ENCODE assay signal across 29 mouse cellular contexts in the genomic region with DNA sequence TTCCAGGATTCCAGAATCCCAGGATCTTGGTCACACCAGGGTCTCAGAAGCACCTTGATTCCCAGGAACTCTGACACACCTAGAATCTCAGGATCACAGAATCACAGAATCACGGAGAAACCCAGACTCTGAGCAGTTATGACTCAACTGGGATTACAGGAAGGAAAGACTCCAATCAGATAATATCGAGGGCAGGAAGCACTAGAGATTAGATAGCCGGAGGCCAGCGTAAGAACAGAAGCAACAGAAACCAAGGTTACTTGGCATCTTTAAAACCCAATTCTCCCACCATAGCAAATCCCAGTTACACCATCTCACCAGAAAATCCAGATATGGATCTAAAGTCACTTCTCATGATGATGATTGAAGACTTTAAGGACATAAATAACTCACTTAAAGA.
"Had no signal": no experiment of that assay in that cellular context is flagged by ENCODE, and none has a peak within 500 bp of the region (broad histone marks: within the 10 kb centered on the region; RNA-seq: fewer than 3 reads in every experiment).

No protein-coding gene starts in this region.

- H3K27me3 ChIP-seq: heart, embryonic 13.5 days; heart, embryonic 15.5 days; hindbrain, embryonic 12.5 days; kidney, embryonic 15.5 days; limb, embryonic 12.5 days; liver, embryonic 13.5 days; liver, embryonic 15.5 days had no signal

- H3K36me3 ChIP-seq: heart, embryonic 13.5 days; heart, embryonic 15.5 days; hindbrain, embryonic 12.5 days; kidney, embryonic 15.5 days; limb, embryonic 10.5 days; limb, embryonic 12.5 days; liver, embryonic 13.5 days; liver, embryonic 15.5 days had no signal

- H3K4me1 ChIP-seq: hindbrain, embryonic 12.5 days; kidney, embryonic 15.5 days; limb, embryonic 10.5 days; liver, embryonic 13.5 days; liver, embryonic 15.5 days had no signal

- ATAC-seq: hindbrain, postnatal 0 days; intestine, embryonic 16.5 days had no signal

- DNase-seq: gastrocnemius, adult 2 months; gastrocnemius, postnatal 10 days; gastrocnemius, postnatal 25 days; heart, adult 11 months; heart, adult 2 months; heart, postnatal 14 days; heart, postnatal 36 days; kidney, adult 11 months; kidney, adult 2 months; kidney, adult 9 months; kidney, postnatal 14 days; kidney, postnatal 36 days; layer of hippocampus, adult 9-11 months; layer of hippocampus, postnatal 36 days; liver; liver, embryonic 13.5 days had no signal

- H3K9ac ChIP-seq: heart, embryonic 13.5 days; heart, embryonic 15.5 days; hindbrain, embryonic 12.5 days; hindbrain, embryonic 14.5 days; kidney, embryonic 15.5 days; limb, embryonic 12.5 days; liver, embryonic 13.5 days; liver, embryonic 15.5 days had no signal

- H3K27ac ChIP-seq: gastrocnemius, adult 2 months; heart, adult 2 months; heart, embryonic 13.5 days; heart, embryonic 15.5 days; hindbrain, embryonic 12.5 days; hindbrain, embryonic 14.5 days; hindbrain, postnatal 0 days; kidney, embryonic 15.5 days; kidney, postnatal 0 days; limb, embryonic 10.5 days; limb, embryonic 12.5 days; liver, embryonic 13.5 days; liver, embryonic 15.5 days had no signal

- H3K4me2 ChIP-seq: heart, embryonic 11.5 days; heart, embryonic 13.5 days; heart, embryonic 15.5 days; hindbrain, embryonic 12.5 days; hindbrain, embryonic 14.5 days; kidney, embryonic 15.5 days; limb, embryonic 12.5 days; liver, embryonic 11.5 days; liver, embryonic 13.5 days; liver, embryonic 15.5 days had no signal

- H3K9me3 ChIP-seq: heart, embryonic 13.5 days; heart, embryonic 15.5 days; hindbrain, embryonic 12.5 days; kidney, embryonic 15.5 days; limb, embryonic 10.5 days; limb, embryonic 12.5 days; liver, embryonic 13.5 days; liver, embryonic 15.5 days had no signal

- H3K4me3 ChIP-seq: gastrocnemius, adult 2 months; heart, adult 2 months; heart, embryonic 13.5 days; heart, embryonic 15.5 days; hindbrain, embryonic 12.5 days; kidney, embryonic 15.5 days; limb, embryonic 10.5 days; limb, embryonic 12.5 days; liver, embryonic 13.5 days; liver, embryonic 15.5 days had no signal
